Mouse (Mus musculus): Measurements from ENCODE around the gene Arhgef10l. TPM values are rescaled to one million over a fixed set of nuclear protein-coding genes. Genes with fewer than 3 reads are reported as not detected.

The Arhgef10l gene
- polyA plus RNA-seq, 1 experiment from 2014 or later: 24.6 TPM

DNA sequence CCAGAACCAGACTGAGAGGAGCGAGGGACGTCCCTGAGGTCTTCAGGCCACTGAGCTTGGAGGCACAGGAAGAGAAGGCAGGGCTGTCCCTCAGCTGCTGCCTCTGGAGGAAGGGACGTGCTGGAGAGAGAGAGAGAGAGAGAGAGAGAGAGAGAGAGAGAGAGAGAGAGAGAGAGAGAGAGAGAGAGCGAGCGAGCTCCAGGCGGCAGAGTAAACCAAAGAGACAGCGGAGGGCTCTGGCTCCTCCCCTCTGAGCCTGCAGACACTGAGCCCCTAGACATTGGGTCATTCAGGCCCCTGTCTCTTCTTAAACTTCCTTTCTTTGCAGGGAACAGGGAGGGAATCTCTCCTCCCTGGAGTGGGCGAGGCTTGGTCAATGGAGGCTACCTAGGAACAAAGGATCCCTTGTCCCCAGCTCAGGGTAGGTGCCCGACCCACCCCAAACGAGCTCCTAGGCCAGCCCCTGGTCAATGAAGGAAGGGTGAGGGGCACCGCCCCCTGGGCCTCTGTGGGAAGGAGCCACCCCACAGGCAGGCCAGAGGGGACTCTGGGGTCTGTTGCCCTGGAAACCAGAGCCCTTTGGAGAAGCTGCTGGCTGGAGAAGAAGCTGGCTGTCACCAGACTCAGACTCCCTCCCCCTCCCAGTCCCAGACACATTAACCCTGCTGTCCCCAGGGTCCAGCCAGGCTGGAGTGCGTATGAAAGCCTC lies 41.2 kb downstream of the Arhgef10l start:
- Histone ChIP-seq H3K4me3 (replicated peaks; ENCODE audit: low read depth, low read length) (no peak overlapping the region), H3K4me2 (ENCODE audit: low read length) (peak overlapping the region; percentile 43), H3K4me1 (ENCODE audit: control insufficient read depth, insufficient read depth, low read length) (peaks cover 39% of the 10 kb centered on the region), H3K27ac (replicated peaks; ENCODE audit: low read depth, low read length) (peak overlapping the region; percentile 87), H3K9ac (replicated peaks; ENCODE audit: low read length) (peak overlapping the region; percentile 37), H3K27me3 (ENCODE audit: control insufficient read depth, insufficient read depth, low read length) (no peaks in the 10 kb centered on the region), H3K9me3 (ENCODE audit: control insufficient read depth, low read length) (no peaks in the 10 kb centered on the region), H3K36me3 (ENCODE audit: control insufficient read depth, insufficient read depth, low read length) (peaks cover 8% of the 10 kb centered on the region; the same call in 1 of the 2 replicates)
- ATAC-seq (ENCODE audit: low FRiP score, low TSS enrichment) (peak; percentile 84), DNase-seq (peak; percentile 88)
- WGBS: 3% methylated on average over 10 of the region's 12 CpGs

DNA sequence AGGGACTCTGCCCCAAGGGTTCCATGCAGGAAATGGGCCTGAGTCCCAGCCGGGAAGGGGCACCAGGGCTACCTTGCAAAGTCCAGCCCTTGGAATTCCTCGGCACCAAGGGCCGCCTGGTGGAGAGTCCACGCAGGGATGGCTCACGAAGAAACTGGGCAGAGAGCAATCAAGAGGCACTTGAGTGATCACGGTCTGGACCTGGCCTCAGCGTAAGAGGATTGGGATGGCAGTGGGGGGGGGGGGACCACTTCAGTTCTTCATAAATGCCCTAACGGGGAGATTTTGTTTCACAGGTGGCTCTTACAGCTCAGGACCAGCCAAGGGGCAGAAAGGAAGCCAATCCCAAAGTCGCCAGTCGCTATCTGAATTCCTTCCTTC lies 41.7 kb downstream of the Arhgef10l start:
- ATAC-seq (ENCODE audit: low FRiP score, low TSS enrichment): no peak
- DNase-seq: peak; percentile 49
- Histone ChIP-seq H3K27me3 (ENCODE audit: control insufficient read depth, insufficient read depth, low read length) (no peaks in the 10 kb centered on the region), H3K27ac (replicated peaks; ENCODE audit: low read depth, low read length) (peak overlapping the region; percentile 87), H3K9me3 (ENCODE audit: control insufficient read depth, low read length) (no peaks in the 10 kb centered on the region), H3K4me2 (ENCODE audit: low read length) (peak overlapping the region; percentile 43), H3K4me3 (replicated peaks; ENCODE audit: low read depth, low read length) (no peak overlapping the region), H3K9ac (replicated peaks; ENCODE audit: low read length) (peak overlapping the region; percentile 37), H3K4me1 (ENCODE audit: control insufficient read depth, insufficient read depth, low read length) (peaks cover 36% of the 10 kb centered on the region), H3K36me3 (ENCODE audit: control insufficient read depth, insufficient read depth, low read length) (peaks cover 8% of the 10 kb centered on the region; the same call in 1 of the 2 replicates)
- WGBS: 3% methylated on average over 10 of the region's 10 CpGs

DNA sequence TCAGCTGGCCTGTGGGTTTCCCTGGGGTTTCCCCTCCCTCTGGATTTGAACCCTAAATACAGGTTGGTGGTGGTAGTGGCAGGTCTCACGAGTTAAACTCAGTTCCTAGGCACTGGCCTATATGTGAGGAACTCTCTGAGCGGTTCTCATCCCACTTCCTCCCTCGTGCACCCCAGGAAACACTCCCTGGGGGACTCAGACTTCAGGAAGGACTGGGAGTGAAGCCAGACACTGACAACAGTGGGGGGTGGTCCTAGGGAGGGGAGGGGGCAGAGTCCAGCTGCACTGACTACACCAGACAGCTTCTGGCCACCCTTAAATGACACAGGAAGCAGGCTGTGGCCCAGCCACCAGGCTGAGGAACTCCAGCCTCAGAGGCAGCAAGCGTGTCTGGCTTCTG lies 43.0 kb downstream of the Arhgef10l start:
- no peak overlapping the region for H3K9ac ChIP-seq (replicated peaks; ENCODE audit: low read length)
- peak overlapping the region; percentile 26; the same call in 1 of the 2 replicates for H3K27ac ChIP-seq (replicated peaks; ENCODE audit: low read depth, low read length)
- H3K4me2 ChIP-seq (ENCODE audit: low read length): no peak overlapping the region
- no peak for ATAC-seq (ENCODE audit: low FRiP score, low TSS enrichment)
- peaks cover 35% of the 10 kb centered on the region for H3K4me1 ChIP-seq (ENCODE audit: control insufficient read depth, insufficient read depth, low read length)
- H3K36me3 ChIP-seq (ENCODE audit: control insufficient read depth, insufficient read depth, low read length): peaks cover 8% of the 10 kb centered on the region; the same call in 1 of the 2 replicates
- 43% methylated on average over 4 of the region's 4 CpGs for WGBS
- H3K4me3 ChIP-seq (replicated peaks; ENCODE audit: low read depth, low read length): no peak overlapping the region
- DNase-seq: no peak
- H3K9me3 ChIP-seq (ENCODE audit: control insufficient read depth, low read length): no peaks in the 10 kb centered on the region
- no peaks in the 10 kb centered on the region for H3K27me3 ChIP-seq (ENCODE audit: control insufficient read depth, insufficient read depth, low read length)

DNA sequence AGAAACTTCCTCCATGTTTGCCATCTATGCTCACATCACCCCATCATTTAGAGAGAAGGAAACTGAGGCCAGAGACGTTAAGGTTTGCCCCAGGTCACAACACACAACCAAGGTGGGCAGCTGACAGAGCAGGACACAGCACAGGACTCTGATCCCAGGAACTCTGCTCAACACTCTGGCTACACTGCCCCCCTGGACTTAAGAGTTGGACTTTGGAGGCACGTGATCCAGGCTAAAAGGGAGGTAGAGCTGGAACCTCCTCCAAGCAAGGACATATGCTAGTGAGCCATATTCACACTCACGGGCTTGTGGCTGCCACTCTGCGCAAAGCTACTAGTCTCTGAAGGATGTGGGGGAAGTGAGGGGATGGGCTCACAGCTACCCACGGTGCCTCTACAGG lies 45.3 kb downstream of the Arhgef10l start:
- H3K4me2 ChIP-seq (ENCODE audit: low read length): no peak overlapping the region
- peaks cover 17% of the 10 kb centered on the region for H3K36me3 ChIP-seq (ENCODE audit: control insufficient read depth, insufficient read depth, low read length)
- H3K27me3 ChIP-seq (ENCODE audit: control insufficient read depth, insufficient read depth, low read length): no peaks in the 10 kb centered on the region
- H3K27ac ChIP-seq (replicated peaks; ENCODE audit: low read depth, low read length): no peak overlapping the region
- DNase-seq (no peak), ATAC-seq (ENCODE audit: low FRiP score, low TSS enrichment) (no peak)
- 77% methylated on average over 5 of the region's 5 CpGs for WGBS
- H3K9me3 ChIP-seq (ENCODE audit: control insufficient read depth, low read length): no peaks in the 10 kb centered on the region
- no peak overlapping the region for H3K9ac ChIP-seq (replicated peaks; ENCODE audit: low read length)
- no peak overlapping the region for H3K4me3 ChIP-seq (replicated peaks; ENCODE audit: low read depth, low read length)
- H3K4me1 ChIP-seq (ENCODE audit: control insufficient read depth, insufficient read depth, low read length): peaks cover 27% of the 10 kb centered on the region

GRCm38 (mm10) chr4:140617391-140618385 lies 48.1 kb downstream of the Arhgef10l start:
- H3K27ac ChIP-seq (replicated peaks; ENCODE audit: low read depth, low read length): no peak overlapping the region
- peak; percentile 56 for DNase-seq
- no peak overlapping the region for H3K4me2 ChIP-seq (ENCODE audit: low read length)
- no peak overlapping the region for H3K4me3 ChIP-seq (replicated peaks; ENCODE audit: low read depth, low read length)
- ATAC-seq (ENCODE audit: low FRiP score, low TSS enrichment): 0 out of 2 replicates have a peak, but pooled peaks have one; percentile 17
- WGBS: 70% methylated on average over 16 of the region's 16 CpGs
- H3K4me1 ChIP-seq (ENCODE audit: control insufficient read depth, insufficient read depth, low read length): no peaks in the 10 kb centered on the region
- H3K9me3 ChIP-seq (ENCODE audit: control insufficient read depth, low read length): no peaks in the 10 kb centered on the region
- peaks cover 28% of the 10 kb centered on the region for H3K36me3 ChIP-seq (ENCODE audit: control insufficient read depth, insufficient read depth, low read length)
- no peak overlapping the region for H3K9ac ChIP-seq (replicated peaks; ENCODE audit: low read length)
- no peaks in the 10 kb centered on the region for H3K27me3 ChIP-seq (ENCODE audit: control insufficient read depth, insufficient read depth, low read length)

DNA sequence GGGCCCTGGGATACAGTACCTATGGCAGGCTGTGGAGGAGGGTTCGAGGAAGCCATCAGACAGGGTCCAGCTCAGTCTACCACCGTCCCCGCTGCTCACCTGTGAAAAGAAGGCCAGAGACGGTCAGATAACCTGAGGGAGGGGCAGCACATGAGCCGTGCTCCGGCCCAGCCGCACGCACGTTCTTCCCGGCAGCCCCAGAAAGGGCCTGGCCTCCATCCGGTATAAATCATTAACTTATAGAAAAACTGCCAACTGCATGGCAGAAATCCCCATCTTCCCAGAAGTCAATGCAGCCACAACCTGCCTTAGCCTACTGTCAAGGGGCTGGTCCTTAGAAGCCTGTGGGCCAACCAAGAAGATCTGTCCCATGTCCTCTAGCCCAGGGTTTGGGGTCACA lies 48.9 kb downstream of the Arhgef10l start:
- H3K27me3 ChIP-seq (ENCODE audit: control insufficient read depth, insufficient read depth, low read length): no peaks in the 10 kb centered on the region
- no peak overlapping the region for H3K9ac ChIP-seq (replicated peaks; ENCODE audit: low read length)
- WGBS: 94% methylated on average over 11 of the region's 11 CpGs
- H3K4me2 ChIP-seq (ENCODE audit: low read length): no peak overlapping the region
- peaks cover 27% of the 10 kb centered on the region for H3K36me3 ChIP-seq (ENCODE audit: control insufficient read depth, insufficient read depth, low read length)
- no peak for DNase-seq
- H3K9me3 ChIP-seq (ENCODE audit: control insufficient read depth, low read length): no peaks in the 10 kb centered on the region
- H3K4me1 ChIP-seq (ENCODE audit: control insufficient read depth, insufficient read depth, low read length): no peaks in the 10 kb centered on the region
- no peak overlapping the region for H3K27ac ChIP-seq (replicated peaks; ENCODE audit: low read depth, low read length)
- no peak overlapping the region for H3K4me3 ChIP-seq (replicated peaks; ENCODE audit: low read depth, low read length)
- ATAC-seq (ENCODE audit: low FRiP score, low TSS enrichment): no peak

- 86% methylated on average over 7 of the region's 7 CpGs for WGBS
- no peaks in the 10 kb centered on the region for H3K4me1 ChIP-seq (ENCODE audit: control insufficient read depth, insufficient read depth, low read length)
- ATAC-seq (ENCODE audit: low FRiP score, low TSS enrichment): no peak
- no peaks in the 10 kb centered on the region for H3K9me3 ChIP-seq (ENCODE audit: control insufficient read depth, low read length)
- H3K27me3 ChIP-seq (ENCODE audit: control insufficient read depth, insufficient read depth, low read length): no peaks in the 10 kb centered on the region
- H3K27ac ChIP-seq (replicated peaks; ENCODE audit: low read depth, low read length): no peak overlapping the region
- H3K9ac ChIP-seq (replicated peaks; ENCODE audit: low read length): no peak overlapping the region
- H3K36me3 ChIP-seq (ENCODE audit: control insufficient read depth, insufficient read depth, low read length): peaks cover 30% of the 10 kb centered on the region
- no peak overlapping the region for H3K4me2 ChIP-seq (ENCODE audit: low read length)
- H3K4me3 ChIP-seq (replicated peaks; ENCODE audit: low read depth, low read length): no peak overlapping the region
- no peak for DNase-seq
These were observed 49.6 kb downstream of the Arhgef10l start for GRCm38 (mm10) chr4:140616196-140616595.

DNA sequence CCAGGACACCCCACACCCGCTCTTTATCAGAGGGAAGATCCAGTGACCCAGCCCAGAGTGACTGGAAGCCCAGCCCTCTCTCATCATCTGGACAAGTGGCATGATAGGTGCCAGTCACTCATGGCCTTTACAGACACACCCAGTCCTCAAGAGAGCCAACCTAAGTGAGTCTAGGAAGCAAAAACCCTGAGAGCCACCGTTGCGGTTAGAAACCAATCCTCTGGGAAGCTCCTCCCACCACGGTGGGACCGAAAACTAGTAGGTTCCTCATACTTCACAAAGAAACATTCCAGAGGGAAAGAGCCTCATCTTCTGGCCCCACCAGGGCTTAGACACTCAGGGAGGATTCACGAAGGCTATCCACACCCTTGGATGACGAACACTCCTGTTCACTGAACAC lies 50.0 kb downstream of the Arhgef10l start:
- WGBS: 94% methylated on average over 7 of the region's 7 CpGs
- Histone ChIP-seq H3K27ac (replicated peaks; ENCODE audit: low read depth, low read length) (no peak overlapping the region), H3K36me3 (ENCODE audit: control insufficient read depth, insufficient read depth, low read length) (peaks cover 35% of the 10 kb centered on the region), H3K4me1 (ENCODE audit: control insufficient read depth, insufficient read depth, low read length) (no peaks in the 10 kb centered on the region), H3K27me3 (ENCODE audit: control insufficient read depth, insufficient read depth, low read length) (no peaks in the 10 kb centered on the region), H3K4me2 (ENCODE audit: low read length) (no peak overlapping the region), H3K9me3 (ENCODE audit: control insufficient read depth, low read length) (no peaks in the 10 kb centered on the region), H3K9ac (replicated peaks; ENCODE audit: low read length) (no peak overlapping the region), H3K4me3 (replicated peaks; ENCODE audit: low read depth, low read length) (no peak overlapping the region)
- DNase-seq (no peak), ATAC-seq (ENCODE audit: low FRiP score, low TSS enrichment) (no peak)

Data from midbrain, embryonic 14.5 days (tissue).